In the genomic region with DNA sequence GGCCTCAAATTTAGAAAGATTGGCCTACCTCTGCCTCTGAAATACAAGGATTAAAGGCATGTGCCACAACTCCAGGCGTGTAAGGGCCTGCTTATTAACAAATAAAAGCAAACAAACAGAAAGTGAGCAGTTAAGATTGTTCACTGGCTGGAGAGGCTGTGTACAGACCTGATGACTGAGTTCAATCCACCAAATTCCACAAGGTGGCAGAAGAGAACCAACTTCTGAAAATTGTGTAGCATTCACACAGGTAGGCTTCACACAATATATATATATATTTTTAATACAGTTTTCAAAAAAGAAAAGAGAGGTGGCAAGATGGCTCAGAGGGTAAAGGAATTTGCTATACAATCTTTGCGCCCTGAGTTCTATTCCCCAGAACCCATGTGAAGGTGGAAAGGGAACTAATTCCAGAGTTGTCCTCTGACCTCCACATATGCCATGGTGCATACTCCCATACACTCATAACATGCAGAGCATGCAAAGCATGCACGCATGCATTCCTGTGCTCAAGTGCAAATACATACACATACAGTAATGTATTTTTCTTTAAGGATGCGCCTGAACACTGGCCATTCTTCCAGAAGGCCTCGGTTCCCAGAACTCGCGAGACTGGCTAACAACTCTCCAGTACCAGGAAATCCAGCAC, we compare ENCODE assay signal across 8 mouse cellular contexts. TPM values are rescaled to one million over a fixed set of nuclear protein-coding genes. Genes with fewer than 3 reads are reported as not detected.
A peak's percentile ranks its signal among the peaks of the same experiment; 100 is the strongest.
DNase-seq lines count a peak whose midpoint lies in the region; ATAC-seq and TF ChIP-seq lines count a peak whose summit lies in the region.

No protein-coding gene starts in this region.

- WGBS in heart, postnatal 0 days, result 66% methylated on average over 7 of the region's 7 CpGs
- 63% methylated on average over 7 of the region's 7 CpGs for WGBS in heart, embryonic 12.5 days
- 69% methylated on average over 7 of the region's 7 CpGs for WGBS in midbrain, embryonic 14.5 days
- WGBS in midbrain, embryonic 16.5 days, result 64% methylated on average over 7 of the region's 7 CpGs

- no peak overlapping the region for H3K4me3 ChIP-seq in heart, postnatal 0 days (ENCODE audit: low read depth, low read length)
- no peak overlapping the region for H3K4me3 ChIP-seq in heart, embryonic 12.5 days
- no peak overlapping the region for H3K4me3 ChIP-seq in midbrain, embryonic 14.5 days (replicated peaks; ENCODE audit: low read depth, low read length)
- no peak overlapping the region for H3K4me3 ChIP-seq in midbrain, embryonic 16.5 days (ENCODE audit: low read depth, low read length)

- no peaks in the 10 kb centered on the region for H3K36me3 ChIP-seq in heart, postnatal 0 days (replicated peaks; ENCODE audit: control insufficient read depth, insufficient read depth, low read length)
- H3K36me3 ChIP-seq in heart, embryonic 12.5 days, result no peaks in the 10 kb centered on the region
- H3K36me3 ChIP-seq in midbrain, embryonic 14.5 days (ENCODE audit: control insufficient read depth, insufficient read depth, low read length), result no peaks in the 10 kb centered on the region
- no peaks in the 10 kb centered on the region for H3K36me3 ChIP-seq in midbrain, embryonic 16.5 days (ENCODE audit: control insufficient read depth, insufficient read depth, low read length)

- no peak for TF ChIP-seq EP300 in heart, postnatal 0 days (IDR thresholded peaks at IDR 0.05; ENCODE audit: low read depth)

- no peaks in the 10 kb centered on the region for H3K27me3 ChIP-seq in heart, postnatal 0 days (ENCODE audit: control insufficient read depth, insufficient read depth, low read length)
- no peaks in the 10 kb centered on the region for H3K27me3 ChIP-seq in heart, embryonic 12.5 days (replicated peaks)
- H3K27me3 ChIP-seq in midbrain, embryonic 14.5 days (ENCODE audit: control insufficient read depth, insufficient read depth, low read length), result no peaks in the 10 kb centered on the region
- H3K27me3 ChIP-seq in midbrain, embryonic 16.5 days (ENCODE audit: control insufficient read depth, insufficient read depth, low read depth, low read length), result no peaks in the 10 kb centered on the region

- DNase-seq in heart, postnatal 0 days (ENCODE audit: low spot score), result peak; percentile 60
- peak; percentile 90 for DNase-seq in midbrain, embryonic 14.5 days
- peak; percentile 56 for DNase-seq in ZHBTc4 (ENCODE audit: low read depth, low spot score)
- peak; percentile 39 for DNase-seq in right cerebral cortex, postnatal 25 days
- no peak for DNase-seq in adrenal gland, postnatal 4 days (ENCODE audit: low spot score in 2 of 2)

- peaks cover 10% of the 10 kb centered on the region; the same call in 1 of the 2 replicates for H3K4me1 ChIP-seq in heart, postnatal 0 days (ENCODE audit: control insufficient read depth, insufficient read depth)
- peaks cover 13% of the 10 kb centered on the region for H3K4me1 ChIP-seq in heart, embryonic 12.5 days (replicated peaks)
- H3K4me1 ChIP-seq in midbrain, embryonic 14.5 days (ENCODE audit: control insufficient read depth, insufficient read depth, low read length), result no peaks in the 10 kb centered on the region
- H3K4me1 ChIP-seq in midbrain, embryonic 16.5 days (ENCODE audit: control insufficient read depth, insufficient read depth, low read length), result no peaks in the 10 kb centered on the region

- H3K9ac ChIP-seq in heart, postnatal 0 days (replicated peaks; ENCODE audit: low read depth, low read length), result no peak overlapping the region
- H3K9ac ChIP-seq in heart, embryonic 12.5 days, result no peak overlapping the region
- H3K9ac ChIP-seq in midbrain, embryonic 14.5 days (replicated peaks; ENCODE audit: low read length), result no peak overlapping the region
- H3K9ac ChIP-seq in midbrain, embryonic 16.5 days (ENCODE audit: low read depth, low read length), result no peak overlapping the region

- H3K9me3 ChIP-seq in heart, postnatal 0 days (replicated peaks; ENCODE audit: control insufficient read depth, low read length), result no peaks in the 10 kb centered on the region
- H3K9me3 ChIP-seq in heart, embryonic 12.5 days (replicated peaks), result no peaks in the 10 kb centered on the region
- H3K9me3 ChIP-seq in midbrain, embryonic 14.5 days (ENCODE audit: control insufficient read depth, low read length), result no peaks in the 10 kb centered on the region
- no peaks in the 10 kb centered on the region for H3K9me3 ChIP-seq in midbrain, embryonic 16.5 days (replicated peaks; ENCODE audit: control insufficient read depth, low read length, poor library complexity, severe bottlenecking)

- ATAC-seq in heart, postnatal 0 days (ENCODE audit: insufficient read depth, low read depth), result no peak
- ATAC-seq in heart, embryonic 12.5 days (ENCODE audit: insufficient number of reproducible peaks, low FRiP score), result no peak
- no peak for ATAC-seq in midbrain, embryonic 14.5 days (ENCODE audit: low FRiP score, low TSS enrichment)
- no peak for ATAC-seq in midbrain, embryonic 16.5 days
- ATAC-seq in inflammation-experienced regulatory T-cells, adult 6 months, result peak; percentile 43

- peak; percentile 59 for TF ChIP-seq CTCF in heart, postnatal 0 days (IDR thresholded peaks at IDR 0.05; ENCODE audit: low read depth)

- no peak overlapping the region for H3K27ac ChIP-seq in heart, postnatal 0 days (ENCODE audit: low read depth)
- no peak overlapping the region for H3K27ac ChIP-seq in heart, embryonic 12.5 days (ENCODE audit: poor library complexity, severe bottlenecking)
- no peak overlapping the region for H3K27ac ChIP-seq in midbrain, embryonic 14.5 days (replicated peaks; ENCODE audit: low read depth, low read length)
- H3K27ac ChIP-seq in midbrain, embryonic 16.5 days (ENCODE audit: low read length), result no peak overlapping the region

- no peak overlapping the region for H3K4me2 ChIP-seq in heart, postnatal 0 days (ENCODE audit: low read depth, low read length)
- H3K4me2 ChIP-seq in heart, embryonic 12.5 days, result no peak overlapping the region
- H3K4me2 ChIP-seq in midbrain, embryonic 14.5 days (ENCODE audit: low read length), result no peak overlapping the region
- no peak overlapping the region for H3K4me2 ChIP-seq in midbrain, embryonic 16.5 days (ENCODE audit: low read length)

RNA-seq across cellular contexts. Expression of a gene that starts 4.2 kb away (rescaled TPM):
- total RNA-seq in heart, postnatal 0 days (2014; rRNA removed; ENCODE audit: low replicate concordance), result 139 and 158 TPM in 2 replicates
- polyA plus RNA-seq in heart, postnatal 0 days (2015; fragmentation: Nextera tagmentation; extraction: Ambion mirVana), result 66.9 and 67.8 TPM in 2 replicates
- polyA plus RNA-seq in heart, embryonic 12.5 days (2016; fragmentation: Nextera tagmentation; extraction: Ambion mirVana), result 49.9 and 51.6 TPM in 2 replicates
- polyA plus RNA-seq in midbrain, embryonic 14.5 days (2014; fragmentation: Nextera tagmentation; extraction: Ambion mirVana), result 4.0 and 5.8 TPM in 2 replicates
- polyA plus RNA-seq in midbrain, embryonic 16.5 days (2015; fragmentation: Nextera tagmentation; extraction: Ambion mirVana), result 9.2 and 12.3 TPM in 2 replicates
- polyA plus RNA-seq in inflammation-experienced regulatory T-cells, adult 6 months (2017; shearing (Covaris generic)), result not detected
- 10 to 100 TPM; 29.2 to 30.1 TPM for total RNA-seq in adrenal gland, postnatal 4 days (2021)

RNA-seq across cellular contexts. Expression of a gene that starts 24.1 kb away (rescaled TPM):
- total RNA-seq in heart, postnatal 0 days (2014; rRNA removed; ENCODE audit: low replicate concordance), result 28.0 and 45.1 TPM in 2 replicates
- 18.1 and 18.2 TPM in 2 replicates for polyA plus RNA-seq in heart, postnatal 0 days (2015; fragmentation: Nextera tagmentation; extraction: Ambion mirVana)
- polyA plus RNA-seq in heart, embryonic 12.5 days (2016; fragmentation: Nextera tagmentation; extraction: Ambion mirVana), result 37.6 and 38.8 TPM in 2 replicates
- polyA plus RNA-seq in midbrain, embryonic 14.5 days (2014; fragmentation: Nextera tagmentation; extraction: Ambion mirVana), result 45.5 and 65.6 TPM in 2 replicates
- 50.2 and 53.1 TPM in 2 replicates for polyA plus RNA-seq in midbrain, embryonic 16.5 days (2015; fragmentation: Nextera tagmentation; extraction: Ambion mirVana)
- 10 to 100 TPM; 18.9 to 26.6 (median 25.6) TPM for polyA plus RNA-seq in inflammation-experienced regulatory T-cells, adult 6 months (2017; shearing (Covaris generic))
- total RNA-seq in adrenal gland, postnatal 4 days (2021), result 10 to 100 TPM; 45.8 to 60.4 TPM

RNA-seq across cellular contexts. Expression of a gene that starts 39.3 kb away (rescaled TPM):
- 12.9 and 32.7 TPM in 2 replicates for total RNA-seq in heart, postnatal 0 days (2014; rRNA removed; ENCODE audit: low replicate concordance)
- 20.5 and 24.9 TPM in 2 replicates for polyA plus RNA-seq in heart, postnatal 0 days (2015; fragmentation: Nextera tagmentation; extraction: Ambion mirVana)
- 13.6 and 15.4 TPM in 2 replicates for polyA plus RNA-seq in heart, embryonic 12.5 days (2016; fragmentation: Nextera tagmentation; extraction: Ambion mirVana)
- 11.0 and 22.9 TPM in 2 replicates for polyA plus RNA-seq in midbrain, embryonic 14.5 days (2014; fragmentation: Nextera tagmentation; extraction: Ambion mirVana)
- polyA plus RNA-seq in midbrain, embryonic 16.5 days (2015; fragmentation: Nextera tagmentation; extraction: Ambion mirVana), result 12.2 and 16.3 TPM in 2 replicates
- 10 to 100 TPM; 14.7 to 89.3 (median 50.7) TPM for polyA plus RNA-seq in inflammation-experienced regulatory T-cells, adult 6 months (2017; shearing (Covaris generic))
- 10 to 100 TPM; 15.9 to 17.9 TPM for total RNA-seq in adrenal gland, postnatal 4 days (2021)

Comparison
In these comparisons a context has a peak if more than half of its experiments do, and no peak if none do; other contexts are left out.
1. DNase-seq: peak in heart, postnatal 0 days (single experiment), midbrain, embryonic 14.5 days (single experiment), ZHBTc4 (single experiment) and right cerebral cortex, postnatal 25 days (single experiment); none in adrenal gland, postnatal 4 days (0 of 2).